Mouse (Mus musculus) MEL (cell line): ENCODE results near the gene Lgr6. TPM values are rescaled to one million over a fixed set of nuclear protein-coding genes. Genes with fewer than 3 reads are reported as not detected.

Source experiments
- DNase-seq: peaks from one replicate; pipeline ENCODE4 v3.0.0; 2011; ENCODE audit warnings: low read depth, low spot score
- H3K27ac ChIP-seq: 2 replicates; pipeline ENCODE4 v1.5.1; 2012; ENCODE audit warnings: low read depth, mild to moderate bottlenecking, control low read depth, low read length, moderate library complexity; ENCODE audit not compliant: control insufficient read depth
- H3K27me3 ChIP-seq, 2 experiments: fragments of 150-350 bp in 1 of 2; sonication (generic) in 1 of 2; 2 replicates each; pipeline ENCODE4 v1.6.1; 2012; ENCODE audit warnings: low read length in 2 of 2, mild to moderate bottlenecking in 2 of 2, improper control_type of control experiment in 1 of 2, moderate library complexity in 1 of 2; ENCODE audit not compliant: insufficient read depth in 2 of 2, control insufficient read depth in 1 of 2
- H3K36me3 ChIP-seq, 2 experiments: 2 replicates each; pipeline ENCODE4 v1.6.1; 2012 to 2014; ENCODE audit warnings: low read length in 2 of 2, improper control_type of control experiment in 1 of 2, inconsistent platforms in 1 of 2, mild to moderate bottlenecking in 1 of 2; ENCODE audit not compliant: insufficient read depth in 2 of 2, control insufficient read depth in 1 of 2
- H3K4me1 ChIP-seq, 2 experiments: fragments of 150-350 bp in 1 of 2; sonication (generic) in 1 of 2; 2 replicates each; pipeline ENCODE4 v1.6.1; 2012; ENCODE audit warnings: low read length in 2 of 2, improper control_type of control experiment in 1 of 2, mild to moderate bottlenecking in 1 of 2; ENCODE audit not compliant: insufficient read depth in 2 of 2, control insufficient read depth in 1 of 2
- H3K4me3 ChIP-seq, 2 experiments: fragments of 150-350 bp in 1 of 2; sonication (generic) in 1 of 2; 2 replicates each; pipeline ENCODE4 v1.5.1; 2012; ENCODE audit warnings: low read depth in 2 of 2, low read length in 2 of 2, mild to moderate bottlenecking in 2 of 2, moderate library complexity in 2 of 2, control low read depth in 1 of 2, improper control_type of control experiment in 1 of 2; ENCODE audit not compliant: control insufficient read depth in 1 of 2, insufficient read depth in 1 of 2
- H3K79me2 ChIP-seq: 2 replicates; pipeline ENCODE4 v1.6.1; 2012; ENCODE audit warnings: mild to moderate bottlenecking, low read length, moderate library complexity; ENCODE audit not compliant: control insufficient read depth, poor library complexity, insufficient read depth
- H3K9ac ChIP-seq: 2 replicates; pipeline ENCODE4 v1.6.1; 2012; ENCODE audit warnings: low read depth, mild to moderate bottlenecking, control low read depth, low read length, moderate library complexity; ENCODE audit not compliant: control insufficient read depth, poor library complexity, severe bottlenecking
- H3K9me3 ChIP-seq: fragments of 150-350 bp; sonication (generic); replicated peaks from 2 replicates; pipeline ENCODE4 v1.6.1; 2012; ENCODE audit warnings: mild to moderate bottlenecking, low read length, improper control_type of control experiment, moderate library complexity; ENCODE audit not compliant: insufficient read depth
- CHD1 ChIP-seq: IDR thresholded peaks from 2 replicates; pipeline ENCODE4 v1.6.1; 2012; ENCODE audit warnings: low read depth, mild to moderate bottlenecking, inconsistent platforms, low read length, improper control_type of control experiment
- CHD2 ChIP-seq: IDR thresholded peaks from 2 replicates; pipeline ENCODE4 v1.6.1; 2011; ENCODE audit warnings: low read length, improper control_type of control experiment
- CTCF ChIP-seq, 3 experiments: IDR thresholded peaks in 2 of 3; conservative IDR thresholded peaks in 1 of 3; 2 replicates each; pipeline ENCODE4 v1.5.1; 2011 to 2012; ENCODE audit warnings: low read length in 3 of 3, low read depth in 2 of 3, mild to moderate bottlenecking in 2 of 3, improper control_type of control experiment in 1 of 3, inconsistent platforms in 1 of 3, mixed read lengths in 1 of 3, moderate library complexity in 1 of 3; ENCODE audit not compliant: control insufficient read depth in 1 of 3, insufficient read depth in 1 of 3, poor library complexity in 1 of 3, severe bottlenecking in 1 of 3
- ELF1 ChIP-seq: IDR thresholded peaks from 2 replicates; pipeline ENCODE4 v1.6.1; 2014; ENCODE audit warnings: low read depth, mild to moderate bottlenecking, inconsistent platforms, low read length, improper control_type of control experiment, moderate library complexity
- EP300 ChIP-seq, 2 experiments: IDR thresholded peaks; 2 replicates each; pipeline ENCODE4 v1.6.1; 2011; ENCODE audit warnings: improper control_type of control experiment in 2 of 2, low read length in 2 of 2, low read depth in 1 of 2, mild to moderate bottlenecking in 1 of 2
- GATA1 ChIP-seq: IDR thresholded peaks from 2 replicates; pipeline ENCODE4 v1.6.1; 2011; ENCODE audit warnings: low read depth, low read length, improper control_type of control experiment
- HCFC1 ChIP-seq: IDR thresholded peaks from 2 replicates; pipeline ENCODE4 v1.6.1; 2012; ENCODE audit warnings: low read depth, mild to moderate bottlenecking, inconsistent platforms, low read length, improper control_type of control experiment, moderate library complexity
- JUND ChIP-seq: IDR thresholded peaks from 2 replicates; pipeline ENCODE4 v1.6.1; 2011; ENCODE audit warnings: low read depth, mild to moderate bottlenecking, improper control_type of control experiment, low read length
- MAFK ChIP-seq: IDR thresholded peaks from 2 replicates; pipeline ENCODE4 v1.6.1; 2011; ENCODE audit warnings: low read depth, mild to moderate bottlenecking, low read length, improper control_type of control experiment, borderline replicate concordance
- MEF2A ChIP-seq: IDR thresholded peaks from 2 replicates; pipeline ENCODE4 v1.6.1; 2014; ENCODE audit warnings: low read depth, mild to moderate bottlenecking, inconsistent platforms, low read length, improper control_type of control experiment; ENCODE audit not compliant: poor library complexity, insufficient replicate concordance, severe bottlenecking; ENCODE audit errors: extremely low read depth
- MXI1 ChIP-seq: IDR thresholded peaks from 2 replicates; pipeline ENCODE4 v1.6.1; 2011; ENCODE audit warnings: mild to moderate bottlenecking, low read depth, low read length, improper control_type of control experiment
- MYB ChIP-seq: IDR thresholded peaks from 2 replicates; pipeline ENCODE4 v1.6.1; 2011; ENCODE audit warnings: mild to moderate bottlenecking, low read depth, low read length, improper control_type of control experiment
- MYC ChIP-seq: IDR thresholded peaks from 2 replicates; pipeline ENCODE4 v1.6.1; 2011; ENCODE audit warnings: low read depth, mild to moderate bottlenecking, low read length, improper control_type of control experiment, moderate library complexity
- NRF1 ChIP-seq: IDR thresholded peaks from 2 replicates; pipeline ENCODE4 v1.6.1; 2014; ENCODE audit warnings: low read depth, mild to moderate bottlenecking, inconsistent platforms, low read length, improper control_type of control experiment, moderate library complexity; ENCODE audit not compliant: poor library complexity, insufficient read depth, severe bottlenecking
- POLR2AphosphoS2 ChIP-seq: IDR thresholded peaks from 2 replicates; pipeline ENCODE4 v1.6.1; 2011; ENCODE audit warnings: low read length, improper control_type of control experiment
- RAD21 ChIP-seq: IDR thresholded peaks from 2 replicates; pipeline ENCODE4 v1.6.1; 2011; ENCODE audit warnings: mild to moderate bottlenecking, low read depth, low read length, improper control_type of control experiment
- SMC3 ChIP-seq: IDR thresholded peaks from 2 replicates; pipeline ENCODE4 v1.6.1; 2011; ENCODE audit warnings: low read depth, low read length, improper control_type of control experiment
- TAL1 ChIP-seq: IDR thresholded peaks from 2 replicates; pipeline ENCODE4 v1.6.1; 2012; ENCODE audit warnings: mild to moderate bottlenecking, inconsistent platforms, low read length, moderate library complexity, mixed read lengths
- TBP ChIP-seq: IDR thresholded peaks from 2 replicates; pipeline ENCODE4 v1.8.0; 2011; ENCODE audit warnings: low read depth, low read length, improper control_type of control experiment
- UBTF ChIP-seq: IDR thresholded peaks from 2 replicates; pipeline ENCODE4 v1.6.1; 2012; ENCODE audit warnings: low read depth, mild to moderate bottlenecking, inconsistent platforms, low read length, improper control_type of control experiment, moderate library complexity, borderline replicate concordance; ENCODE audit not compliant: insufficient read depth
- USF2 ChIP-seq, 2 experiments: IDR thresholded peaks; 2 replicates each; pipeline ENCODE4 v1.6.1; 2011 to 2012; ENCODE audit warnings: improper control_type of control experiment in 2 of 2, low read length in 2 of 2, borderline replicate concordance in 1 of 2, inconsistent platforms in 1 of 2, low read depth in 1 of 2, mild to moderate bottlenecking in 1 of 2; ENCODE audit not compliant: insufficient read depth in 1 of 2
- ZC3H11A ChIP-seq: IDR thresholded peaks from 2 replicates; pipeline ENCODE4 v1.6.1; 2012; ENCODE audit warnings: low read depth, mild to moderate bottlenecking, inconsistent platforms, low read length, improper control_type of control experiment
- ZKSCAN1 ChIP-seq: IDR thresholded peaks from 2 replicates; pipeline ENCODE4 v1.6.1; 2012; ENCODE audit warnings: low read depth, mild to moderate bottlenecking, inconsistent platforms, low read length, improper control_type of control experiment, moderate library complexity
- polyA plus RNA-seq, 2 experiments: library from polyadenylated mRNA; stranded (reverse) in 1 of 2; unstranded in 1 of 2; fragments of >175 nt in 1 of 2; fragments of >200 nt in 1 of 2; gene quantifications; 2 replicates each; pipeline versions ENCODE4 v1.2.1 to v1.2.4; 2012; ENCODE audit warnings: low replicate concordance in 2 of 2, low read depth in 1 of 2; ENCODE audit not compliant: insufficient read length in 2 of 2, insufficient read depth in 1 of 2, missing spikeins in 1 of 2
- total RNA-seq: library from RNA; depleted of rRNA; stranded (reverse); fragments of 300-350 nt; gene quantifications from 2 replicates; pipeline ENCODE4 v1.2.3, GENCODE M21; 2012

Lgr6 gene
- total and polyA plus RNA-seq, 3 experiments = 0.04 to 0.10 TPM; not detected in 1

GRCm38 (mm10) chr1:134962053-134962803 is 142.8 kb downstream of the Lgr6 start, which contains the start of gene Ube2t (continued):
- TF ChIP-seq ELF1 (peak; percentile 46; the same call in 1 of the 2 replicates), MYB (peak; percentile 85), CHD1 (no peak), CHD2 (peak; percentile 86), ZKSCAN1 (no peak), NRF1 (peak; percentile 74), MAFK (no peak), MYC (peak; percentile 39; the same call in 1 of the 2 replicates), EP300 (IDR thresholded peaks at IDR 0.05; ENCODE audit: low read depth in 1 of 2, low read length in 2 of 2) (peak; percentile 16 to 46; a peak in 1 of 4 replicates)

GRCm38 (mm10) chr1:134960634-134961033 is 144.4 kb downstream of the Lgr6 start:
- H3K9me3 ChIP-seq = no peaks in the 10 kb centered on the region
- H3K4me1 ChIP-seq = peaks cover 0 to 3% of the 10 kb centered on the region in 2 experiments; a peak in 1 of 4 replicates
- H3K9ac ChIP-seq = no peak overlapping the region
- peak; percentile 70 for DNase-seq
- TF ChIP-seq UBTF = no peak
- no peak for TF ChIP-seq USF2 (IDR thresholded peaks at IDR 0.05; ENCODE audit: borderline replicate concordance in 1 of 2, insufficient read depth in 1 of 2, low read depth in 1 of 2, low read length in 2 of 2)
- no peak for TF ChIP-seq MYC
- TF ChIP-seq MEF2A = no peak
- TF ChIP-seq POLR2AphosphoS2 = no peak
- TF ChIP-seq TAL1 = no peak
- no peak for TF ChIP-seq CHD2
- no peak for TF ChIP-seq ZC3H11A
- TF ChIP-seq MXI1 = no peak
- TF ChIP-seq CTCF (IDR thresholded peaks at IDR 0.05 in 2 of 3, conservative IDR thresholded peaks at IDR 0.05 in 1 of 3; ENCODE audit: control insufficient read depth in 1 of 3, insufficient read depth in 1 of 3, low read depth in 2 of 3, low read length in 3 of 3, poor library complexity in 1 of 3, severe bottlenecking in 1 of 3) = peak; percentile 9 to 64 (median 62); a peak in 4 of 6 replicates
- peak; percentile 10; the same call in 1 of the 2 replicates for TF ChIP-seq RAD21
- TF ChIP-seq MAFK = no peak
- no peak for TF ChIP-seq HCFC1
- no peak for TF ChIP-seq TBP
- TF ChIP-seq GATA1 = 0 out of 2 replicates have a peak, but pooled peaks have one; percentile 40
- no peak for TF ChIP-seq JUND
- peak; percentile 36; the same call in 1 of the 2 replicates for TF ChIP-seq SMC3
- peak overlapping the region in 1 of 2 experiments; percentile 59; a peak in 2 of 4 replicates for H3K4me3 ChIP-seq
- peaks cover 5% of the 10 kb centered on the region for H3K79me2 ChIP-seq
- H3K27ac ChIP-seq = no peak overlapping the region
- no peaks in the 10 kb centered on the region for H3K27me3 ChIP-seq
- H3K36me3 ChIP-seq = peaks cover 0 to 5% of the 10 kb centered on the region in 2 experiments; a peak in 2 of 4 replicates
